Mouse (Mus musculus) MEL (cell line): Measurements from ENCODE around the gene Lsamp. TPM values are rescaled to one million over a fixed set of nuclear protein-coding genes. Genes with fewer than 3 reads are reported as not detected.

ENCODE experiments used
- DNase-seq: peaks from one replicate; pipeline ENCODE4 v3.0.0; 2011; ENCODE audit warnings: low read depth, low spot score
- H3K27ac ChIP-seq: 2 replicates; pipeline ENCODE4 v1.5.1; 2012; ENCODE audit warnings: low read depth, mild to moderate bottlenecking, control low read depth, low read length, moderate library complexity; ENCODE audit not compliant: control insufficient read depth
- H3K27me3 ChIP-seq, 2 experiments: fragments of 150-350 bp in 1 of 2; sonication (generic) in 1 of 2; 2 replicates each; pipeline ENCODE4 v1.6.1; 2012; ENCODE audit warnings: low read length in 2 of 2, mild to moderate bottlenecking in 2 of 2, improper control_type of control experiment in 1 of 2, moderate library complexity in 1 of 2; ENCODE audit not compliant: insufficient read depth in 2 of 2, control insufficient read depth in 1 of 2
- H3K36me3 ChIP-seq, 2 experiments: 2 replicates each; pipeline ENCODE4 v1.6.1; 2012 to 2014; ENCODE audit warnings: low read length in 2 of 2, improper control_type of control experiment in 1 of 2, inconsistent platforms in 1 of 2, mild to moderate bottlenecking in 1 of 2; ENCODE audit not compliant: insufficient read depth in 2 of 2, control insufficient read depth in 1 of 2
- H3K4me1 ChIP-seq, 2 experiments: fragments of 150-350 bp in 1 of 2; sonication (generic) in 1 of 2; 2 replicates each; pipeline ENCODE4 v1.6.1; 2012; ENCODE audit warnings: low read length in 2 of 2, improper control_type of control experiment in 1 of 2, mild to moderate bottlenecking in 1 of 2; ENCODE audit not compliant: insufficient read depth in 2 of 2, control insufficient read depth in 1 of 2
- H3K4me3 ChIP-seq, 2 experiments: fragments of 150-350 bp in 1 of 2; sonication (generic) in 1 of 2; 2 replicates each; pipeline ENCODE4 v1.5.1; 2012; ENCODE audit warnings: low read depth in 2 of 2, low read length in 2 of 2, mild to moderate bottlenecking in 2 of 2, moderate library complexity in 2 of 2, control low read depth in 1 of 2, improper control_type of control experiment in 1 of 2; ENCODE audit not compliant: control insufficient read depth in 1 of 2, insufficient read depth in 1 of 2
- H3K79me2 ChIP-seq: 2 replicates; pipeline ENCODE4 v1.6.1; 2012; ENCODE audit warnings: mild to moderate bottlenecking, low read length, moderate library complexity; ENCODE audit not compliant: control insufficient read depth, poor library complexity, insufficient read depth
- H3K9ac ChIP-seq: 2 replicates; pipeline ENCODE4 v1.6.1; 2012; ENCODE audit warnings: low read depth, mild to moderate bottlenecking, control low read depth, low read length, moderate library complexity; ENCODE audit not compliant: control insufficient read depth, poor library complexity, severe bottlenecking
- H3K9me3 ChIP-seq: fragments of 150-350 bp; sonication (generic); replicated peaks from 2 replicates; pipeline ENCODE4 v1.6.1; 2012; ENCODE audit warnings: mild to moderate bottlenecking, low read length, improper control_type of control experiment, moderate library complexity; ENCODE audit not compliant: insufficient read depth
- CHD1 ChIP-seq: IDR thresholded peaks from 2 replicates; pipeline ENCODE4 v1.6.1; 2012; ENCODE audit warnings: low read depth, mild to moderate bottlenecking, inconsistent platforms, low read length, improper control_type of control experiment
- CTCF ChIP-seq, 3 experiments: IDR thresholded peaks in 2 of 3; conservative IDR thresholded peaks in 1 of 3; 2 replicates each; pipeline ENCODE4 v1.5.1; 2011 to 2012; ENCODE audit warnings: low read length in 3 of 3, low read depth in 2 of 3, mild to moderate bottlenecking in 2 of 3, improper control_type of control experiment in 1 of 3, inconsistent platforms in 1 of 3, mixed read lengths in 1 of 3, moderate library complexity in 1 of 3; ENCODE audit not compliant: control insufficient read depth in 1 of 3, insufficient read depth in 1 of 3, poor library complexity in 1 of 3, severe bottlenecking in 1 of 3
- ETS1 ChIP-seq: IDR thresholded peaks from 2 replicates; pipeline ENCODE4 v1.6.1; 2012; ENCODE audit warnings: low read depth, mild to moderate bottlenecking, inconsistent platforms, low read length, improper control_type of control experiment, moderate library complexity
- HCFC1 ChIP-seq: IDR thresholded peaks from 2 replicates; pipeline ENCODE4 v1.6.1; 2012; ENCODE audit warnings: low read depth, mild to moderate bottlenecking, inconsistent platforms, low read length, improper control_type of control experiment, moderate library complexity
- MAFK ChIP-seq: IDR thresholded peaks from 2 replicates; pipeline ENCODE4 v1.6.1; 2011; ENCODE audit warnings: low read depth, mild to moderate bottlenecking, low read length, improper control_type of control experiment, borderline replicate concordance
- MAX ChIP-seq: IDR thresholded peaks from 2 replicates; pipeline ENCODE4 v1.6.1; 2011; ENCODE audit warnings: low read length, improper control_type of control experiment
- MAZ ChIP-seq: IDR thresholded peaks from 2 replicates; pipeline ENCODE4 v1.6.1; 2012; ENCODE audit warnings: low read depth, mild to moderate bottlenecking, inconsistent platforms, low read length, improper control_type of control experiment
- MEF2A ChIP-seq: IDR thresholded peaks from 2 replicates; pipeline ENCODE4 v1.6.1; 2014; ENCODE audit warnings: low read depth, mild to moderate bottlenecking, inconsistent platforms, low read length, improper control_type of control experiment; ENCODE audit not compliant: poor library complexity, insufficient replicate concordance, severe bottlenecking; ENCODE audit errors: extremely low read depth
- MXI1 ChIP-seq: IDR thresholded peaks from 2 replicates; pipeline ENCODE4 v1.6.1; 2011; ENCODE audit warnings: mild to moderate bottlenecking, low read depth, low read length, improper control_type of control experiment
- NELFE ChIP-seq: IDR thresholded peaks from 2 replicates; pipeline ENCODE4 v1.6.1; 2011; ENCODE audit warnings: low read depth, low read length, improper control_type of control experiment
- SIN3A ChIP-seq: IDR thresholded peaks from 2 replicates; pipeline ENCODE4 v1.6.1; 2012; ENCODE audit warnings: low read length, improper control_type of control experiment, inconsistent platforms
- SMC3 ChIP-seq: IDR thresholded peaks from 2 replicates; pipeline ENCODE4 v1.6.1; 2011; ENCODE audit warnings: low read depth, low read length, improper control_type of control experiment
- TAL1 ChIP-seq: IDR thresholded peaks from 2 replicates; pipeline ENCODE4 v1.6.1; 2012; ENCODE audit warnings: mild to moderate bottlenecking, inconsistent platforms, low read length, moderate library complexity, mixed read lengths
- UBTF ChIP-seq: IDR thresholded peaks from 2 replicates; pipeline ENCODE4 v1.6.1; 2012; ENCODE audit warnings: low read depth, mild to moderate bottlenecking, inconsistent platforms, low read length, improper control_type of control experiment, moderate library complexity, borderline replicate concordance; ENCODE audit not compliant: insufficient read depth
- USF1 ChIP-seq: IDR thresholded peaks from 2 replicates; pipeline ENCODE4 v1.6.1; 2014; ENCODE audit warnings: low read depth, mild to moderate bottlenecking, inconsistent platforms, low read length, improper control_type of control experiment, moderate library complexity
- USF2 ChIP-seq, 2 experiments: IDR thresholded peaks; 2 replicates each; pipeline ENCODE4 v1.6.1; 2011 to 2012; ENCODE audit warnings: improper control_type of control experiment in 2 of 2, low read length in 2 of 2, borderline replicate concordance in 1 of 2, inconsistent platforms in 1 of 2, low read depth in 1 of 2, mild to moderate bottlenecking in 1 of 2; ENCODE audit not compliant: insufficient read depth in 1 of 2
- ZMIZ1 ChIP-seq: IDR thresholded peaks from 2 replicates; pipeline ENCODE4 v1.6.1; 2012; ENCODE audit warnings: low read depth, mild to moderate bottlenecking, inconsistent platforms, low read length, improper control_type of control experiment, moderate library complexity
- polyA plus RNA-seq, 2 experiments: library from polyadenylated mRNA; stranded (reverse) in 1 of 2; unstranded in 1 of 2; fragments of >175 nt in 1 of 2; fragments of >200 nt in 1 of 2; gene quantifications; 2 replicates each; pipeline versions ENCODE4 v1.2.1 to v1.2.4; 2012; ENCODE audit warnings: low replicate concordance in 2 of 2, low read depth in 1 of 2; ENCODE audit not compliant: insufficient read length in 2 of 2, insufficient read depth in 1 of 2, missing spikeins in 1 of 2
- total RNA-seq: library from RNA; depleted of rRNA; stranded (reverse); fragments of 300-350 nt; gene quantifications from 2 replicates; pipeline ENCODE4 v1.2.3, GENCODE M21; 2012

The Lsamp gene
- total and polyA plus RNA-seq, 3 experiments, result 0.42 TPM; not detected in 2

DNA sequence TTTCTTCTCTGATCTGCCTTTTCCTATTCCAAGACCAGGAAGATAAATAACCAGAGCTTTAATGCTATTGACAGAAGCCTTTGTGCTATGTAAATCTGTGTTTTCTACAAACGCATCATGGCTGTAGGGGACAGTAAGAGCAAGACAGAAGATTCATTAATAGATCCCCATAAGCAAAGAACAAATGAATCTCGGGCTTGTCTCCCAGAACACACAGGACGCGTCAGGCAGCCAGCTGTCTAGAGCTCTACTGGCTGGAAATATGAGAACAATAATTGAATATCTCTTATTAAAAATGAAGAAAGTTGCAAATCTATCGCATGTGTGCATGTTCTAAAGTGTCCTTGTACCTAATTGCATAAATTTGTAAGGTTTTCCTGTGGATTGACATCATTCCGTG is 755.6 kb downstream of the Lsamp start:
- no peak for DNase-seq
- no peak overlapping the region for H3K9ac ChIP-seq

DNA sequence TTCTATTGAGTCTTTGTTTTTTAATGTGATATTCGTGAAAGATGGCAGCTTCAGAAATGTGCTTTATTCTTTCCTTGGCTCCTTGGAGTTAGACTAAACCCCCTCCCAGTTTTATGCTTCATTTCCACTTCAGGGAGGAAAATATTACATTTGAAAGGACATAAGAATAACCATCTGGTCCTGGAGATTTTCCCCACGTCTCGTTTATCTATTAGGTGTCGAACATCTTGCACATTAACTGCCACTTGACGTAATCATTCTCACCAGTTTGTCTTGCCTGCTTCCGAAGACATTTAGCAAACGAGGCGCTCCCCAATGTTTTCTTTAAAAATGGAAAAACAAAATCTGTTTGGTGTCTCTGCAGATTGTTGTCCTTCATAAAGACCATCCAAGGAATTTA is 756.1 kb downstream of the Lsamp start:
- DNase-seq, result no peak
- Histone ChIP-seq H3K36me3 (no peaks in the 10 kb centered on the region), H3K9me3 (no peaks in the 10 kb centered on the region), H3K27me3 (no peaks in the 10 kb centered on the region), H3K9ac (no peak overlapping the region), H3K79me2 (no peaks in the 10 kb centered on the region), H3K27ac (no peak overlapping the region), H3K4me3 (no peak overlapping the region), H3K4me1 (no peaks in the 10 kb centered on the region)
- no peak for TF ChIP-seq UBTF
- no peak for TF ChIP-seq SMC3
- TF ChIP-seq USF1, result no peak
- no peak for TF ChIP-seq NELFE
- TF ChIP-seq CTCF (IDR thresholded peaks at IDR 0.05 in 2 of 3, conservative IDR thresholded peaks at IDR 0.05 in 1 of 3; ENCODE audit: control insufficient read depth in 1 of 3, insufficient read depth in 1 of 3, low read depth in 2 of 3, low read length in 3 of 3, poor library complexity in 1 of 3, severe bottlenecking in 1 of 3), result no peak
- no peak for TF ChIP-seq ZMIZ1
- no peak for TF ChIP-seq HCFC1
- no peak for TF ChIP-seq MAX
- TF ChIP-seq TAL1, result no peak
- TF ChIP-seq USF2 (IDR thresholded peaks at IDR 0.05; ENCODE audit: borderline replicate concordance in 1 of 2, insufficient read depth in 1 of 2, low read depth in 1 of 2, low read length in 2 of 2), result no peak

More for the DNA sequence above, 755.6 kb downstream of the Lsamp start:
- TF ChIP-seq MAZ (no peak), SMC3 (no peak), ETS1 (no peak)
- TF ChIP-seq, all 39 proteins: peak for 0
- Histone ChIP-seq H3K4me3 (no peak overlapping the region), H3K27me3 (no peaks in the 10 kb centered on the region), H3K27ac (no peak overlapping the region), H3K4me1 (no peaks in the 10 kb centered on the region), H3K9me3 (no peaks in the 10 kb centered on the region), H3K79me2 (no peaks in the 10 kb centered on the region), H3K36me3 (no peaks in the 10 kb centered on the region)

- no peaks in the 10 kb centered on the region for H3K36me3 ChIP-seq
- H3K9ac ChIP-seq, result no peak overlapping the region
- no peaks in the 10 kb centered on the region for H3K79me2 ChIP-seq
- no peak overlapping the region for H3K4me3 ChIP-seq
- no peaks in the 10 kb centered on the region for H3K4me1 ChIP-seq
- TF ChIP-seq UBTF, result no peak
- no peak for TF ChIP-seq MXI1
- no peak for TF ChIP-seq ETS1
- TF ChIP-seq NELFE, result no peak
- TF ChIP-seq CHD1, result no peak
- no peak for TF ChIP-seq SIN3A
- TF ChIP-seq MEF2A, result no peak
- TF ChIP-seq USF1, result no peak
- no peak for TF ChIP-seq MAFK
- TF ChIP-seq MAX, result no peak
- no peak overlapping the region for H3K27ac ChIP-seq
- no peak for DNase-seq
- no peaks in the 10 kb centered on the region for H3K9me3 ChIP-seq
- no peaks in the 10 kb centered on the region for H3K27me3 ChIP-seq
Measured at GRCm38 (mm10) chr16:40827191-40827590, 843.0 kb downstream of the Lsamp start.
